Mouse (Mus musculus) spleen, postnatal 10 days (tissue): ENCODE results near the gene 4930402H24Rik.
A peak's percentile ranks its signal among the peaks of the same experiment; 100 is the strongest.

Source experiments
- DNase-seq, 2 experiments: peaks; one replicate each; pipeline ENCODE4 v3.0.0; 2021 to 2022; ENCODE audit warnings: low spot score in 2 of 2

4930402H24Rik gene

GRCm38 (mm10) chr2:130731855-130732254 is 174.4 kb downstream of the 4930402H24Rik start:
- DNase-seq = no peak

GRCm38 (mm10) chr2:130730746-130731145 is 175.5 kb downstream of the 4930402H24Rik start:
- DNase-seq = no peak

GRCm38 (mm10) chr2:130728906-130729585 is 177.2 kb downstream of the 4930402H24Rik start:
- no peak for DNase-seq

GRCm38 (mm10) chr2:130727752-130728151 is 178.5 kb downstream of the 4930402H24Rik start:
- DNase-seq = no peak

GRCm38 (mm10) chr2:130724369-130724768 is 181.8 kb downstream of the 4930402H24Rik start:
- no peak for DNase-seq

GRCm38 (mm10) chr2:130717951-130718350 is 188.3 kb downstream of the 4930402H24Rik start:
- no peak for DNase-seq

- no peak for DNase-seq
Observed at GRCm38 (mm10) chr2:130707057-130707456, 199.1 kb downstream of the 4930402H24Rik start.

GRCm38 (mm10) chr2:130706602-130707001 is 199.6 kb downstream of the 4930402H24Rik start:
- DNase-seq = no peak

GRCm38 (mm10) chr2:130705178-130705577 is 201.0 kb downstream of the 4930402H24Rik start:
- no peak for DNase-seq

- DNase-seq = no peak
Observed at GRCm38 (mm10) chr2:130704040-130705001, 201.9 kb downstream of the 4930402H24Rik start.

GRCm38 (mm10) chr2:130697821-130698266 is 208.4 kb downstream of the 4930402H24Rik start:
- DNase-seq = no peak

GRCm38 (mm10) chr2:130697153-130697810 is 208.9 kb downstream of the 4930402H24Rik start, which contains the start of gene Slc4a11:
Slc4a11 (minus strand) TSS chr2:130697519.
- DNase-seq = peak; percentile 30 to 68

- DNase-seq = peak in 1 of 2 experiments; percentile 25
Observed at GRCm38 (mm10) chr2:130696700-130697152, 209.5 kb downstream of the 4930402H24Rik start.

GRCm38 (mm10) chr2:130693563-130693962 is 212.6 kb downstream of the 4930402H24Rik start:
- DNase-seq = no peak

- no peak for DNase-seq
Observed at GRCm38 (mm10) chr2:130689011-130689410, 217.2 kb downstream of the 4930402H24Rik start.

GRCm38 (mm10) chr2:130685426-130685825 is 220.8 kb downstream of the 4930402H24Rik start:
- DNase-seq = no peak

- no peak for DNase-seq
Observed at GRCm38 (mm10) chr2:130681531-130681930, 224.7 kb downstream of the 4930402H24Rik start.

- DNase-seq = no peak
Observed at GRCm38 (mm10) chr2:130679899-130680298, 226.3 kb downstream of the 4930402H24Rik start.

GRCm38 (mm10) chr2:130679154-130679553 is 227.1 kb downstream of the 4930402H24Rik start:
- DNase-seq = no peak

- DNase-seq = no peak
Observed at GRCm38 (mm10) chr2:130677211-130677610, 229.0 kb downstream of the 4930402H24Rik start.

GRCm38 (mm10) chr2:130667559-130667958 is 238.6 kb downstream of the 4930402H24Rik start, which contains the start of gene Itpa:
Itpa (plus strand) TSS chr2:130667610.
- peak; percentile 81 to 90 for DNase-seq
